Mouse (Mus musculus) midbrain, embryonic 14.5 days (tissue): ENCODE results near the gene Cyren. TPM values are rescaled to one million over a fixed set of nuclear protein-coding genes. Genes with fewer than 3 reads are reported as not detected.

Source experiments
- ATAC-seq: fragments of 200-750 bp; cut with Nextera tagmentation; 2 replicates; pipeline ENCODE4 v1.8.0; 2017; ENCODE audit warnings: moderate number of reproducible peaks, moderate library complexity; ENCODE audit not compliant: low FRiP score, low TSS enrichment
- DNase-seq: peaks from one replicate; pipeline ENCODE4 v3.0.0-alpha.2; 2015
- H3K27ac ChIP-seq: fragments of 300-500 bp; sonication (generic); replicated peaks from 2 replicates; pipeline ENCODE4 v1.5.1; 2014; ENCODE audit warnings: mild to moderate bottlenecking, low read depth, low read length, moderate library complexity
- H3K27me3 ChIP-seq: fragments of 300-500 bp; sonication (generic); 2 replicates; pipeline ENCODE4 v1.6.1; 2014; ENCODE audit warnings: low read length, control low read depth, mixed read lengths; ENCODE audit not compliant: control insufficient read depth, insufficient read depth
- H3K36me3 ChIP-seq: fragments of 300-500 bp; sonication (generic); 2 replicates; pipeline ENCODE4 v1.6.1; 2014; ENCODE audit warnings: low read length, control low read depth; ENCODE audit not compliant: control insufficient read depth, insufficient read depth
- H3K4me1 ChIP-seq: fragments of 300-500 bp; sonication (generic); 2 replicates; pipeline ENCODE4 v1.6.1; 2014; ENCODE audit warnings: mild to moderate bottlenecking, antibody characterized with exemption, low read length, control low read depth; ENCODE audit not compliant: control insufficient read depth, insufficient read depth
- H3K4me2 ChIP-seq: fragments of 300-500 bp; sonication (generic); 2 replicates; pipeline ENCODE4 v1.6.1; 2014; ENCODE audit warnings: mild to moderate bottlenecking, low read length, moderate library complexity
- H3K4me3 ChIP-seq: fragments of 300-500 bp; sonication (generic); replicated peaks from 2 replicates; pipeline ENCODE4 v1.5.1; 2014; ENCODE audit warnings: low read depth, low read length
- H3K9ac ChIP-seq: fragments of 300-500 bp; sonication (generic); replicated peaks from 2 replicates; pipeline ENCODE4 v1.6.1; 2014; ENCODE audit warnings: mild to moderate bottlenecking, low read length, moderate library complexity
- H3K9me3 ChIP-seq: fragments of 300-500 bp; sonication (generic); 2 replicates; pipeline ENCODE4 v1.6.1; 2016; ENCODE audit warnings: low read length, control low read depth, mixed read lengths; ENCODE audit not compliant: control insufficient read depth
- WGBS: fragments of 180-500 bp; shearing (Covaris S2); extraction: QIAGEN DNeasy Blood & Tissue Kit; methylation state at CpG from one replicate; pipeline ENCODE4 v1.1.7; 2014; 5-methylcytosine and 5-hydroxymethylcytosine counted together
- polyA plus RNA-seq: library from polyadenylated mRNA; unstranded; fragments of >200 nt; fragmentation: Nextera tagmentation; extraction: Ambion mirVana; gene quantifications from 2 replicates; pipeline ENCODE4 v1.2.1, GENCODE M21; 2014

The Cyren gene
- polyA plus RNA-seq: 6.1 and 8.7 TPM in 2 replicates

- Histone ChIP-seq H3K9ac (peak within 1 kb of the TSS; percentile 79), H3K27ac (peak within 1 kb of the TSS; percentile 90), H3K27me3 (no peaks in the 10 kb centered on the region), H3K36me3 (peaks cover 19% of the 10 kb centered on the region), H3K4me1 (peaks cover 18% of the 10 kb centered on the region), H3K4me2 (peak within 1 kb of the TSS; percentile 71), H3K9me3 (no peaks in the 10 kb centered on the region), H3K4me3 (peak within 1 kb of the TSS; percentile 58)
- WGBS: under 1% methylated on average over 56 of the region's 56 CpGs
- peak; percentile 96 for DNase-seq
- ATAC-seq: peak; percentile 93
Observed at GRCm38 (mm10) chr6:34877509-34878321, at the start of gene Cyren. Cyren (minus strand) TSS chr6:34878060.

DNA sequence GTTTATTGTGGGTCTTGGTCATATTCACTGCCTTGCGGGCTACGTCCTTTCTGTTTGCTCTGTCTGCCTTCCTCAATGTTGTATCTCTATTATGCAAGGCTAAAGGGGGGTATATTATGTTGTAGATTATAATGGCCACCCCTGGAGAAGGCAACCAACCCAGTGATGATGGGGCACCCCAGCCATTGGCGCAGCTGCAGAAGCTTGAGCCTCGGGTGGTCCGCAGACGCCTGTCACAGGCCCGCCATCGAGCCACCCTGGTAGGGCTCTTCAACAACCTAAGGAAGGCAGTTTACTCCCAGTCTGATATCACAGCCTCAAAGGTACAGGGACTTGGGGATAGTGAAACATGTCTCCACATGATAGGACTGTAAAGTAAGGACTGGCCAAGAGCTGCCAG, 49.7 kb upstream of the Cyren start:
- H3K4me1 ChIP-seq: no peaks in the 10 kb centered on the region
- H3K27me3 ChIP-seq: no peaks in the 10 kb centered on the region
- no peak overlapping the region for H3K9ac ChIP-seq
- WGBS: 93% methylated on average over 8 of the region's 8 CpGs
- no peaks in the 10 kb centered on the region for H3K36me3 ChIP-seq
- no peak for ATAC-seq
- DNase-seq: no peak
- no peaks in the 10 kb centered on the region for H3K9me3 ChIP-seq
- H3K4me2 ChIP-seq: no peak overlapping the region
- H3K27ac ChIP-seq: no peak overlapping the region
- no peak overlapping the region for H3K4me3 ChIP-seq

- Histone ChIP-seq H3K4me2 (no peak overlapping the region), H3K9ac (no peak overlapping the region), H3K4me3 (no peak overlapping the region), H3K9me3 (no peaks in the 10 kb centered on the region), H3K27ac (no peak overlapping the region), H3K4me1 (no peaks in the 10 kb centered on the region), H3K36me3 (no peaks in the 10 kb centered on the region), H3K27me3 (no peaks in the 10 kb centered on the region)
- ATAC-seq (no peak), DNase-seq (peak; percentile 76)
- 44% methylated on average over 4 of the region's 4 CpGs for WGBS
Observed at GRCm38 (mm10) chr6:34927156-34927555, 49.3 kb upstream of the Cyren start.

GRCm38 (mm10) chr6:34921941-34922340, 44.1 kb upstream of the Cyren start:
- Histone ChIP-seq H3K9me3 (no peaks in the 10 kb centered on the region), H3K27me3 (no peaks in the 10 kb centered on the region), H3K4me3 (no peak overlapping the region), H3K27ac (no peak overlapping the region), H3K4me2 (no peak overlapping the region), H3K36me3 (no peaks in the 10 kb centered on the region), H3K4me1 (no peaks in the 10 kb centered on the region), H3K9ac (no peak overlapping the region)
- DNase-seq (peak; percentile 22), ATAC-seq (no peak)
- WGBS: 60% methylated on average over 14 of the region's 14 CpGs

DNA sequence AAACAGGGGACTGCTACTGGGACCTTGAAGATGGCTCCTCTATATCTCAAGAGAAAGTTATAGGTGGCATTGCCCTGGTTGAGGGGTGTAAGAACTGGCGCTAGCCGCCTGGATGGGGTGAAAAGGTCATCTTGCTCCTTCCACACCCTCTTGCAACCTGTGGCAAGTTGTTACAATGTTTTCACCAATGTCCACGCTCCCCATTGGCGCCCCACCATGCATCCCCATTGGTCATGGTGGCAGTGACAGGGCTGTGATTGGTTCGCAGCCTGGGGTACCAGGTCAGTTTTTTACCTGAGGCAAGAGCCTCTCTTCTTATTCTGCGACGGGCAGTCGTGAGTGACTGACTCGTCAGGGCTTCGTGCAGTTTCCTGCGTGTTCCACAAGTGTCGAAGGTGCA, 42.8 kb upstream of the Cyren start:
- H3K9ac ChIP-seq: no peak overlapping the region
- ATAC-seq (no peak), DNase-seq (no peak)
- H3K36me3 ChIP-seq: no peaks in the 10 kb centered on the region
- H3K4me2 ChIP-seq: no peak overlapping the region
- H3K9me3 ChIP-seq: no peaks in the 10 kb centered on the region
- H3K4me1 ChIP-seq: no peaks in the 10 kb centered on the region
- 96% methylated on average over 12 of the region's 12 CpGs for WGBS
- no peak overlapping the region for H3K4me3 ChIP-seq
- no peak overlapping the region for H3K27ac ChIP-seq
- H3K27me3 ChIP-seq: no peaks in the 10 kb centered on the region

DNA sequence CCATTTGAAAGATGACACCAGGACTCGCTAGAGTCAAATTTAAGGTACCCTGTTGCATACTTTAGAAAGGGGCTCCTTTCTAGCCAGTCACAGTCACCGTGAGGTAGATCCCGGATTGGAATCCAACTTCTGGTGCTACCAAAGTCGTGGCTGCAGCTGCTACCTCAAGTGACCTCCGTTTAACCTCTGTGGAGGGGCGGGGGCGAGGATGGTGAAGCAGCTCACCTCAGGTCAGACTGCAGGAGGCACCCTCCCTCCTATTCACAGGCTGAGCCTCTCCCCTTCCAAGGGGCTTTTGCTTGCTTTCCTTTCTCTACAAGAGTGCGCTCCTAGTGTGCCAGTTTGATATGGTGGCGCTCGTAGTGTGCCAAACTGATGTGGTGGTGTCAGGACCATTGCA, 42.1 kb upstream of the Cyren start, which contains the start of gene Stra8:
TSS of gene Stra8 (plus strand) at position 208 of the 400 bp plus-strand sequence.
- no peak within 1 kb of the TSS for H3K4me3 ChIP-seq
- H3K27ac ChIP-seq: no peak within 1 kb of the TSS
- ATAC-seq (no peak), DNase-seq (no peak)
- H3K4me2 ChIP-seq: no peak within 1 kb of the TSS
- no peaks in the 10 kb centered on the region for H3K36me3 ChIP-seq
- H3K27me3 ChIP-seq: no peaks in the 10 kb centered on the region
- no peaks in the 10 kb centered on the region for H3K9me3 ChIP-seq
- 63% methylated on average over 10 of the region's 10 CpGs for WGBS
- H3K9ac ChIP-seq: no peak within 1 kb of the TSS
- H3K4me1 ChIP-seq: no peaks in the 10 kb centered on the region

DNA sequence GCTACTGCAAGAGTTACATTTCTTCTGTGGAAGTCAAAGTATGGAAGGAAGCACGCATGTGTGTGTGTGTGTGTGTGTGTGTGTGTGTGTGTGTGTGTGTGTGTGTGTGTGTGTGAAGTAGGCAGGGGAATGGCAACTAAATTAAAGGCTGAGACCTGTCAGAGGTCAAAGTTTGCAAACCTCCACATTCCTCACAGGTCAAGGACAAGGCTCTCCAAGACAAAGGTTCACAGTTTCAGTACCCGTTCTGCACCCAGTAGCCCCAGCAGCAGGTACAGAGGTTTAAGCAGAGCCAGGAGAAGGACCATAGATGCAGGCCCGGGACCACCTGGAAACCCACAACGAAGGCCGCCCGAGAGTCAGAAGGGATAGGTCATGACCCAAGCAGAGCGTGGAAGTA, 41.3 kb upstream of the Cyren start:
- Histone ChIP-seq H3K27ac (no peak overlapping the region), H3K4me3 (no peak overlapping the region), H3K9me3 (no peaks in the 10 kb centered on the region)

GRCm38 (mm10) chr6:34914462-34914861, 36.6 kb upstream of the Cyren start:
- no peak for DNase-seq
- Histone ChIP-seq H3K9me3 (no peaks in the 10 kb centered on the region), H3K4me1 (peaks cover 7% of the 10 kb centered on the region), H3K4me2 (no peak overlapping the region), H3K36me3 (no peaks in the 10 kb centered on the region), H3K27me3 (no peaks in the 10 kb centered on the region), H3K9ac (no peak overlapping the region), H3K4me3 (no peak overlapping the region), H3K27ac (no peak overlapping the region)
- WGBS: 85% methylated on average over 3 of the region's 3 CpGs
- no peak for ATAC-seq

More for the DNA sequence above, 41.3 kb upstream of the Cyren start:
- no peak for DNase-seq
- no peak for ATAC-seq
- Histone ChIP-seq H3K9ac (no peak overlapping the region), H3K4me2 (no peak overlapping the region), H3K27me3 (no peaks in the 10 kb centered on the region), H3K36me3 (no peaks in the 10 kb centered on the region), H3K4me1 (no peaks in the 10 kb centered on the region)
- WGBS: 86% methylated on average over 7 of the region's 7 CpGs
